Mouse (Mus musculus) embryonic stem cell, embryonic (primary cell): ENCODE measurements around the gene Atp5d.

Source experiments
- CTCF ChIA-PET, 4 experiments: fragments of 300-600 bp in 2 of 4; fragments of 350-600 bp in 2 of 4; sonication (Branson Sonifier 250); formaldehyde crosslinking; loops; one replicate each; lab custom pipeline; 2022; ENCODE audit warnings: inconsistent platforms in 2 of 4; lab: Charles Lee
- POLR2A ChIA-PET, 4 experiments: fragments of 300-600 bp in 2 of 4; fragments of 350-600 bp in 2 of 4; sonication (Branson Sonifier 250); formaldehyde crosslinking; loops; one replicate each; lab custom pipeline; 2022; ENCODE audit warnings: antibody characterized with exemption in 4 of 4, inconsistent platforms in 1 of 4; lab: Charles Lee

Gene Atp5d

DNA sequence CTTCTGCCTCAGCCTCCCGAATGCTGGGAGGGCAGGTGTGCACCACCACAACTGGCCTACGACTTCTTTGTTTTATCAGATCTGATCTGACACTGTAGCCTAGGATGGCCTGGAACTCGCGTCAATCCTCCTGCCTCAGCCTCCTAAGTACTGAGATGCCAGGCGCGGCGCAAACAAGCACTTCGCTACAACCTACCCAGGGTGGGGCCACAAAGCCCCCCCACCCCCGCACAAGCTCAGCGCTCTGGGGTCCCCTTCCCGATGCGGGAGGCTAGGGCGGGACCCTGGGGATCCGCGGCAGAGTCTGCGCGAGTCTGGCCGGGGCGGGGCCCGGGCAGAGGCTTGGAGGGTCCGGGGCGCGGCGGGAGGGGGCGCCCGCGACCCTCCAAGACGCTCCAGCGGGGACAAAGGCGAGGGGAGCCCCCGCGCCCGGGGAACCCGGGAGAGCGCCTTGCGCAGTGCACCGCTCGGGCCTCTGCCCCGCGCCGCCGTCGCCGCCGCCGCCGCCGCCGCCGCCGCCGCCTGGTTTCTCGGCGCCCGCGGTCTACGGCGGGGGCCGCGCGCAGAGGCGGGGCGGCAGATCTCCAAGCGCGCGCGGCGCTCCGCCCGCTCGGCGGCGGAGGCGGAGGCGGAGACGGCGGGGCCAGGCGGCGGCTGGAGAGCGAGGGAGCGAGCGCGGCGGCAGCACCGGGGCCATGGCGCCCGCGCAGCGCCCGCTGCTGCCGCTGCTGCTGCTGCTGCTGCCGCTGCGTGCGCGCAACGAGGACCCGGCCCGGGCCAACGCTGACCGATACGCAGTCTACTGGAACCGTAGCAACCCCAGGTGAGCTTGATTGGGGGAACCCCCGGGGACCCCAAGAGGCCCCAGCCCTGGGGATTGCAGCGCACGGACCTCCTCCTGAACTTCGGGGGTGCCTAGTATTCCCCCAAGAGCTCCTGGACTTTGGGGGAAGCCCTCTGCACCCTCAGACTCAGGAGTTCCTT, 40.9 kb downstream of the Atp5d start, which contains the start of gene Efna2:
Gene Efna2 (plus strand): TSS at position 415 of the 984 bp plus-strand sequence.
- ChIA-PET CTCF (interaction anchor here in 3 of 4 experiments (0.9 to 2.1 kb wide), 12 partner anchors 20 to 327 kb away, joined by 3 to 8 read pairs (median 4); partner anchors contain the start of gene Mum1 (in 1 of the 3)), POLR2A (interaction anchor here in 3 of 4 experiments (0.5 to 5.3 kb wide), 20 partner anchors 9 to 134 kb away, joined by 3 to 36 read pairs (median 4); partner anchors contain the start of genes Mum1 (in 2 of the 3), Rps15 (in 2 of the 3), Cirbp (in 1 of the 3) and Dazap1 (in 1 of the 3))

DNA sequence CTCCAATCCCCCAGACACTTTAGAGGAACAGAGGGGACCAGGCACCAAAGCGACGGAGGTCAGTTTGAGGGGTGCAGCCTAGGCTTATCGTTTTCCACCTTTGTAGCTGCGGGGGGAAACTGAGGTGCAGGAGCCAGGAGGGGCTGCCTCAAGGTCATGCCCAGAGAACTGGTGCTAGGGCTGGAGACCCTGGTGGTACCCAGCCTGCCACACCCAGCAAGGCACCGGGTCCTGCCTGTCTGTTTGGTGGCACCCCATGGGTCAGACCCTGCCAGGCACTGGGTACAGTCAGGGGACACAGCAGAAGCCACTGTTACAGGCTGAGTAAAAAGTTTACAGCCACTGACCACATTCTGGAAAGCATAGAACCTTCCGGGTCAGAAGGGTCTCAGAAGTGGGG, 41.9 kb downstream of the Atp5d start:
- ChIA-PET POLR2A (interaction anchor here (0.5 to 5.3 kb wide), 11 partner anchors 8 to 329 kb away, joined by 3 to 36 read pairs (median 5); partner anchors contain the start of genes 1600002K03Rik (in 1 of the 4) and Rps15 (in 1 of the 4)), CTCF (interaction anchor here in 2 of 4 experiments (1.0 to 2.1 kb wide), 6 partner anchors 19 to 194 kb away, joined by 3 to 8 read pairs (median 5); no protein-coding TSS in a partner anchor)

DNA sequence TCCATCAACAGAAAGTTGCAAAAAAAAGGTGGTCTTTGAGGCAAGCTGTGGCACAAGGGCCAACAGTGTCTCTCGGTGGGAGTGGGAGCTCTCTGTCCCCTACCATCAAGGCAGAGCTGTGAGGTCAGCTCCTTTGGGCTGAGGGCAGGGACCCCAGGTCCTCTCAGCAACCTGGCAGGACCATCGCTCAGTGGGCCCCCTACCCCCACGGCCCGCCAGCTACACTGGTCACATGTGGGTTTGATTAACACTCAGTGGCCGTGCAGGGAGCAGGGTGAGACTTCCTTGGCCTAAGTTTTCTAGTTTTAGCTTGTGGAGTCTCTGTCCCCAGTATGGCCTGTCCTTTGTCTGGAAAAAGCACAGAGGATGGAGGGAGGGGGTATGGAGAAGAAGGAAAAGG, 42.4 kb downstream of the Atp5d start:
- ChIA-PET POLR2A (interaction anchor here (0.5 to 5.3 kb wide), 16 partner anchors 9 to 675 kb away, joined by 3 to 36 read pairs (median 3); partner anchors contain the start of genes 1600002K03Rik (in 1 of the 4), Mum1 (in 1 of the 4), Ptbp1 (in 1 of the 4) and Rps15 (in 1 of the 4)), CTCF (interaction anchor here in 3 of 4 experiments (0.5 to 1.5 kb wide), 6 partner anchors 19 to 193 kb away, joined by 3 to 8 read pairs (median 4); no protein-coding TSS in a partner anchor)

DNA sequence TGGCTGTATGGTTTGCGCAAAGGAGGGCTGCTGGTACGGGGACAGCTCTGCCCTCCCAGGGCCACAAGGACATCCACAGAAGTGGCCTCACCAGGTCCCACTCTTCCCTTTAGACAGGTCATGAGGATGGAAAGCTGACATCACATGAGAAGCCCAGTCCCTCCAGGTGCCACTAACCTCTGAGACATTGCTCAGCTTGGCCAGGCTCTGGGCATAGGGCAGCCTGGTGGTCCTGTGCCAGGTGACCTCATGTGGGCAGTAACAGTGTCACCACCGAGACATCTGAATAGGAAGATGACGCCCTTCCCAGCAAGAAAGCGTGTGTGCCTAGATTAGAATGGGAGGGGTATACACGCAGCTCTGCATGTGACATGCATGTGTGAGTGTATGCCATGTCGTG, 44.1 kb downstream of the Atp5d start:
- ChIA-PET POLR2A (interaction anchor here in 3 of 4 experiments (0.5 to 5.3 kb wide), 10 partner anchors 11 to 147 kb away, joined by 3 to 36 read pairs (median 4); partner anchors contain the start of genes 1600002K03Rik (in 1 of the 3), Pcsk4 (in 1 of the 3) and Reep6 (in 1 of the 3)), CTCF (interaction anchor here in 2 of 4 experiments (0.5 to 1.2 kb wide), 4 partner anchors 9 to 62 kb away, joined by 3 to 4 read pairs (median 3); no protein-coding TSS in a partner anchor)

DNA sequence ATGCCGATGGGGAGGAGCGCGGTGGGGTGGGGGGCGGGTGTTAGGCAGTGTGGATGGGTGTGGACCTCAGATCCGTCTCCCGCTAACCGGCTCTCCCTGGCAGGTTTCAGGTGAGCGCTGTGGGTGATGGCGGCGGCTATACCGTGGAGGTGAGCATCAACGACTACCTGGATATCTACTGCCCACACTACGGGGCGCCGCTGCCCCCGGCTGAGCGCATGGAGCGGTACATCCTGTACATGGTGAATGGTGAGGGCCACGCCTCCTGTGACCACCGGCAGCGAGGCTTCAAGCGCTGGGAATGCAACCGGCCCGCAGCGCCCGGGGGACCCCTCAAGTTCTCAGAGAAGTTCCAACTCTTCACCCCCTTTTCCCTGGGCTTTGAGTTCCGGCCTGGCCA, 48.2 kb downstream of the Atp5d start:
- ChIA-PET CTCF (interaction anchor here in 2 of 4 experiments (0.6 to 1.3 kb wide), 3 partner anchors 11 to 58 kb away, joined by 4 to 16 read pairs (median 5); no protein-coding TSS in a partner anchor), POLR2A (interaction anchor here (0.6 to 2.5 kb wide), 10 partner anchors 14 to 183 kb away, joined by 3 to 16 read pairs (median 4); partner anchors contain the start of genes Dazap1 (in 1 of the 4), Gamt (in 1 of the 4) and Mum1 (in 1 of the 4))

DNA sequence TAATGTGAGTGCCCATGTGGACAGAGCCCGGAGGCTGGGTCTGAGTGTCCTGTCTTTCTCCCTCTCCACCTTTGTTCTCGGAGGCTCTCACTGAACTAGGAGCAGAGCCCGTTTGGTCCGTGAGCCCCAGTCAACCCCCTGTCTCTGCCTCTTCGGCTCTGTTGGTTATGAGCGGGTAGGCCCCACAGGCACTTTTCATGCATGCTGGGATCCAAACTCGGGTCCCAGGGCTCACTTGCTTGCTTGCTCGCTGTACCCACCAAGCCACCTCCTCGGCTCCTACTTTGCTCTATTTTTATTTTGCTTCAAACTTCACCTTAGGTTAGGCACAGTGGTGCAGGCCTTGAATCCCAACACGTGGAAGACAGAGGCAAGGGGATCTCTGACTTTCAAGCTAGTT, 49.3 kb downstream of the Atp5d start:
- ChIA-PET POLR2A (interaction anchor here in 1 of 4 experiments (0.5 to 1.4 kb wide), 5 partner anchors 8 to 22 kb away, joined by 3 to 6 read pairs (median 4); partner anchors contain the start of gene Efna2), CTCF (interaction anchor here in 1 of 4 experiments (1.0 kb wide), 1 partner anchor 13 kb away, joined by 3 read pairs; no protein-coding TSS in a partner anchor)

DNA sequence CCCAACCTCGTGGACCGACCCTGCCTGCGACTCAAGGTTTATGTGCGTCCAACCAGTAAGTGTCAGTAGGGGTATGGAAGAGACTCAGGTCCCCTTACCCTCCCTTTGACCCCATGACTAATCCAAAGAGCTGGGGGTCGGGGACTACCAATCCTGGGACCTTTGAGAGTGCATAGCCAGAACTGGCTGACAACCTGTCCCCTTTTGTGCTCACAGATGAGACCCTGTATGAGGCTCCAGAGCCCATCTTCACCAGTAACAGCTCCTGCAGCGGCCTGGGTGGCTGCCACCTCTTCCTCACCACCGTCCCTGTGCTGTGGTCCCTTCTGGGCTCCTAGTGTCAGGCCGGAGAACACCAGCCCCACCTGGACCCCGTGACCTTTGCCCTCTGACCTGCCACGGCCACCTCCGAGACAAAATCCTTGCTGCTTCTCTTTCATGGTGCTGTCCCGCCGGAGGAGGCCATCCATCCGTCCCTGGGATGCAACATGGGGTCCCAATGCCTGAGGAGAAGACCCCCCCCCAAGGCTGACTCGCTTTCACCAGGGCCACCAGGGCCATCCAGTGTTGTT, 50.1 kb downstream of the Atp5d start:
- ChIA-PET CTCF (interaction anchor here in 1 of 4 experiments (1.0 kb wide), 1 partner anchor 13 kb away, joined by 3 read pairs; no protein-coding TSS in a partner anchor), POLR2A (interaction anchor here in 2 of 4 experiments (0.5 to 1.4 kb wide), 4 partner anchors 9 to 22 kb away, joined by 3 to 6 read pairs (median 6); partner anchors contain the start of gene Efna2 (in 1 of the 2))

DNA sequence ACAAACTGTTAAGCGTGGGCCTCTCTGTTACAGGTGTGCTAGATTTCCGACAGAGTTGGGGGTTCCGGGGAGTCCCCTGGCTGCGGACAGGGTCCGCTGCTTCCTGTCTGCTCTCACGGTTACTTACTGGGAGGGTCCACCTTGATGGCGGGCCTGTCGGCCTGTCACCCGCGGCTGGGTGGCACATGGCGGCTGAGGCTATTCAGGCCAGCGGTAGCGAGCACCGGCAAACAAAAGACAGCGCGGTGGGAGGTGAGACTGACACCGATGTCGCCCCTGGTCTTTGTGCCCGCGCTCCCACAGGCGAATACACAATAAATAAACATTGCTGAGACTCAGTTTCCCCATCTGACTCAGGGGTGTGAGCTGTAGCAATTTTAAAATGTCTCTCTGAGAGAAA, 51.6 kb downstream of the Atp5d start:
- POLR2A ChIA-PET: interaction anchor here in 3 of 4 experiments (0.6 to 2.7 kb wide), 10 partner anchors 11 to 230 kb away, joined by 3 to 12 read pairs (median 3); partner anchors contain the start of genes Efna2 (in 2 of the 3), Mbd3 (in 1 of the 3) and Wdr18 (in 1 of the 3)
- CTCF ChIA-PET: interaction anchor here in 3 of 4 experiments (0.6 to 1.4 kb wide), 6 partner anchors 8 to 178 kb away, joined by 3 to 10 read pairs (median 4); partner anchors contain the start of gene Mum1 (in 1 of the 3)

DNA sequence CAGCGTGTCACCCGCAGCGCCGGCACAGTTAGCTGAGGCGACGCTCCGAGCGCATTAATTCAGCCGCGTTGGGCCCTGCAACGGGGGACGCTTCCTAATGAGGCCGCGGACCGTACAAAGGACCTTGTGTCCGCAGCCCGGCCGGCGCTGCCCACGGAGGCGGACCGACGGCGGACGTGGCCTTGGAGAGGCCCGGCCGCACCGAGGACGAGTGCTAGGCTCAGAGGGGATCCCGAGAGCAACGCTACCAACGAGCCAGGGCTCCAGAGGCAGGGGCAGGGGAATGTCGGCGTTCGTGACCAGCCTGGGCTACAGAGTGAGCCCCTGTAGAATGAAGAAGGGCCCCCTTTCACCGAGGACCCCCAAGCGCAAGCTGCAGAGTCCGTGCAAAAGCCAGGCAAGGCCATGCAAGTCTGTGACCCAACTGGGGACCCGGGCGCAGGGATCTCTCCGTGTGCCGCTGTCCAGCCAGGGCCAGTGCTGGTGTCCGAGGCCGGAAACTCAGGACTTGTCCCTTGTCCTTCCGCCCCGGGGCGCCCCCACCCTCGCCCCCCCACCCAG, 52.1 kb downstream of the Atp5d start:
- ChIA-PET CTCF (interaction anchor here in 2 of 4 experiments (0.6 to 1.4 kb wide), 6 partner anchors 9 to 316 kb away, joined by 3 to 7 read pairs (median 4); no protein-coding TSS in a partner anchor), POLR2A (interaction anchor here in 3 of 4 experiments (0.6 to 2.7 kb wide), 16 partner anchors 12 to 1100 kb away, joined by 3 to 12 read pairs (median 4); partner anchors contain the start of genes Efna2 (in 1 of the 3), Mbd3 (in 1 of the 3), Rps15 (in 1 of the 3) and Wdr18 (in 1 of the 3))

DNA sequence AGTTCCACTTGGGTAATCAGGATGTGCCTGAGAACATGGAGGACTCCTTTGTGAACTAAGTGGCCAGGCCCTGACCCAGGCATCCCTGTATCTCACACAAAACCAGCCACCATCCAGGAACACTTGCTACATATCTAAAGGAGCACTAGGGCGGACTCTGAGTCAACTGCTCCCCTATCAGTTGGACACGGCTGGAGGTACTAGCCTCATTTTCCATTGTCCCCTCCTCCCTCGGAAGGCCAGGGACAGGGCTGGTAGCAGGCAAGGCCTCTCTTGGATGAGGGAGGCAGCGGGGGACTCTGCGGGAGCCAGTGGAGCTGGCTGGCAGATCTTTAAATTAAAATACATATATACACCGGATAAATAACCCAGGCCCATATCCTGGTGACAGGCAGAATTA, 55.5 kb downstream of the Atp5d start:
- POLR2A ChIA-PET: interaction anchor here in 3 of 4 experiments (1.1 to 2.3 kb wide), 8 partner anchors 12 to 98 kb away, joined by 3 to 9 read pairs (median 6); partner anchors contain the start of genes Ndufs7 (in 1 of the 3) and Rps15 (in 1 of the 3)
- CTCF ChIA-PET: interaction anchor here in 2 of 4 experiments (0.6 to 1.2 kb wide), 3 partner anchors 19 to 553 kb away, joined by 3 to 8 read pairs (median 7); partner anchors contain the start of gene Mum1 (in 1 of the 2)

DNA sequence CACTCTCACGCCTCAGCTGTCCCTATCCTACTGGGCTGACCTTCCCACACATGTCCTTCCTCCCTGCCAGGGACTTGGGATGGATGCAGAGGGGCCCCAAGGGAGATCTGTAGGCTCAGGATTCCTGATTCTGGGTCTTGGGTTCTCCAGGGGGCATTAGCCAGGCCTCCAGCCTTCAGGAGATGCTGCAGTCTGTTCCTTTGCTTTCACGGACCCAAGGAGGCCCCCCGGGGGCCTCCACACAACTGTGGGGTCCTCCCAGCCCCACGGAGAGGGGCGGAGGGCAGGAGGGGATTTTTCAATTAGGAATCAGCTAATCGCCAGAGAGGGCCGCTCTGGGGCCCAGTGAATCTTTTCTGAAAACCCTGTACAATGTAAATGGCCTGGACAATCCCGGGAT, 56.0 kb downstream of the Atp5d start:
- CTCF ChIA-PET: interaction anchor here in 1 of 4 experiments (0.7 kb wide), 1 partner anchor 66 kb away, joined by 3 read pairs; no protein-coding TSS in a partner anchor
- POLR2A ChIA-PET: interaction anchor here in 1 of 4 experiments (0.8 to 2.3 kb wide), 3 partner anchors 10 to 27 kb away, joined by 3 to 8 read pairs (median 6); no protein-coding TSS in a partner anchor
